Mouse (Mus musculus): ENCODE measurements at regions not wholly inside any gene's neighbourhood (a gene's known extent, or its start where the extent isn't known, plus 50 kb on each side); places are given as distances from the start of the nearest gene placed in this dataset.

DNA sequence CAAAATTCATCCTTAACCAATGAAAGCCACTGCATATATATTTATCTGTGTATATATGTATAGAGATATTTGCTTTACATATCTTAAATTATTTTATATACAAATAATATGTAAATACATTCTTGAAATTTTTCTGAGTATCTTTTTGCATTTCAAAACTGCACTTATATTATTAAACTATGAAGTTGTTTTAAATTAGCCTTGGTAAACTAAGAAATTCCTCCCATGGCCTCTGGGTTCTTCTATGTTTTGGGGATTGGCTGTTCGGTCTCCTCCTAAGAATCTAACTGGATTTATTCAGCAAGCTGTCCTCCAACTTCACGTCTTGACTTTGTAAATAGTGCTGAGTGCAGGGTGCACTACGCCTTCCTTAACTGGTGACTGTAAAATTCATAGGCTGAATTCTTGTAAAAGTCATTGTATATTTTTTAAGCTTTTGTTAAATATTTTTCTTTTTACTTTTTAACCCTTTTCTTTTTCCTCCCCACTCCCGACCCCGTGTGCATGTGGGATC, 249.6 kb upstream of the Nfe2l3 start:
- no peak overlapping the region for H3K4me3 ChIP-seq (ENCODE audit: extremely low read depth, insufficient read depth, insufficient read length)
- H3K4me1 ChIP-seq (ENCODE audit: control insufficient read depth, insufficient read depth, insufficient read length) = no peaks in the 10 kb centered on the region; the same call in 1 of the 2 replicates
- WGBS = 15% methylated on average over 5 of the region's 5 CpGs
- no peak overlapping the region for H3K27ac ChIP-seq (ENCODE audit: insufficient read depth, low read length)
- no peak for DNase-seq (ENCODE audit: low read depth in 1 of 2, low spot score in 2 of 2)
- no peaks in the 10 kb centered on the region for H3K36me3 ChIP-seq (ENCODE audit: control insufficient read depth, insufficient read depth, low read length)
- peaks cover 31% of the 10 kb centered on the region for H3K27me3 ChIP-seq (ENCODE audit: control insufficient read depth, insufficient read depth, low read length)
- TF ChIP-seq CTCF (IDR thresholded peaks at IDR 0.05; ENCODE audit: extremely low read depth, insufficient read depth, insufficient read length, insufficient replicate concordance) (no peak), POLR2A (IDR thresholded peaks at IDR 0.05; ENCODE audit: low read depth, low read length) (no peak)

DNA sequence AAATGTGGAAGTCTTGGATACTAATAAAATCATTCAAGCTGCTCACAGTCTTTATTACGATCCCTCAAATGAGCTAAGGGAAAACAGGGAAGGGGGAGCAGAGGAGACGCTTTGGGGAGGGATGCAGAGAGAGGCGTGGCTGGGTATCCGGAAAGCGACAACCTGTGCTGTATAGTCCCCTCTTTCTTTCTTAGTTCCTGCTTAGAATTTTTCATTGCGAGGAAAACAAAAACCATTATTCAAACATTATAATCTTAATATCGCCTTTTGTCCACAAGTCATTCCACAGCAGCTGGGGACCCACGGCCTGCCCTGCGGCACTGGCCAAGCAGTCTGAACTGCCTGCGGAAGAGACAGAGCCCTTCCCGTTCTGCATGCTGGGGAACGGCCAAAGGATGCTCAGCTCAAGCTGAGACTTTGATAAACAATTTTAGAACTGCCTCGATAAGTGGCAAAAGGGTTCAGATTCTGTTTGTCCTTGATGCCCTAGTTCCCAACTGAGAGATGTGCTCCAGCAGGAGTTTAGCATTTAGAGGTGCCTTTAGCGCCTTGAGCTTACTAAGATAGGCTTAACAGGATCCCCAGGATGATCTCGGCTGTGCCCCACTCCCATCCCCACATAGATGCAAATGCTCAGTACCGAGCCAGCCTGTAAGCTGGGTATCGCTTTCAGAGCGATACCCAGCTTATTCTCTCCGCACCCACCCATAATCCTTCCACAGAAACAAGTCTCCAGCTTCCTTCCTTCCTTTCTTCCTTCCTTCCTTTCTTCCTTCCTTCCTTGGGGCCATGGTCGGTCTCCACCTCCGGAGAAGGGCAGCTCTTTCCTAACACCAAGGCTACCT, 248.7 kb upstream of the Nfe2l3 start:
- H3K27ac ChIP-seq (ENCODE audit: insufficient read depth, low read length) = no peak overlapping the region
- no peaks in the 10 kb centered on the region for H3K4me1 ChIP-seq (ENCODE audit: control insufficient read depth, insufficient read depth, insufficient read length)
- H3K4me3 ChIP-seq (ENCODE audit: extremely low read depth, insufficient read depth, insufficient read length) = no peak overlapping the region
- DNase-seq (ENCODE audit: low read depth in 1 of 2, low spot score in 2 of 2) = no peak
- 8% methylated on average over 21 of the region's 21 CpGs for WGBS
- peaks cover 27% of the 10 kb centered on the region for H3K27me3 ChIP-seq (ENCODE audit: control insufficient read depth, insufficient read depth, low read length)
- H3K36me3 ChIP-seq (ENCODE audit: control insufficient read depth, insufficient read depth, low read length) = no peaks in the 10 kb centered on the region
- TF ChIP-seq CTCF (IDR thresholded peaks at IDR 0.05; ENCODE audit: extremely low read depth, insufficient read depth, insufficient read length, insufficient replicate concordance) = no peak
- no peak for TF ChIP-seq POLR2A (IDR thresholded peaks at IDR 0.05; ENCODE audit: low read depth, low read length)

DNA sequence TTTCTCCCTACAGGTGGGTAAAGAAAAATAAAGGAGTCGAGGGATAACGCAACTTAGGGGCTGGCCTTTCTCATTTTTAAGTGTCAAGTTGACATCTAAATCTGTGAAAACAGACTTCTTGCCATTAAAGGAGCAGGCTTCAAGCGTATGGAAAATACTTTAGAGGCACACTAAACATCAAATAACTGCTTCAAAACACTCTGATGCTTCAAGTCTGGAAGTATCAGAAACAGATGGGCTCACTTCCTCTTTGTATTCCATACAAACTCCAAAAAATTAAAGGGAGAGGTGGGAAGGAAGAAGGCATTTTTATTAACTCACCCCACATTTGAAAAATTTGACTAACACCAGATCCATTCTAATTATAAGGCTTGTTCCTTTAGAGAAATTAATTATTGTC, 248.0 kb upstream of the Nfe2l3 start:
- Histone ChIP-seq H3K4me3 (ENCODE audit: extremely low read depth, insufficient read depth, insufficient read length) (no peak overlapping the region), H3K4me1 (ENCODE audit: control insufficient read depth, insufficient read depth, insufficient read length) (no peaks in the 10 kb centered on the region), H3K27me3 (ENCODE audit: control insufficient read depth, insufficient read depth, low read length) (peaks cover 23% of the 10 kb centered on the region), H3K27ac (ENCODE audit: insufficient read depth, low read length) (no peak overlapping the region), H3K36me3 (ENCODE audit: control insufficient read depth, insufficient read depth, low read length) (no peaks in the 10 kb centered on the region)
- TF ChIP-seq CTCF (IDR thresholded peaks at IDR 0.05; ENCODE audit: extremely low read depth, insufficient read depth, insufficient read length, insufficient replicate concordance) (no peak), POLR2A (IDR thresholded peaks at IDR 0.05; ENCODE audit: low read depth, low read length) (no peak)
- WGBS = 12% methylated on average over 3 of the region's 3 CpGs
- no peak for DNase-seq (ENCODE audit: low read depth in 1 of 2, low spot score in 2 of 2)

DNA sequence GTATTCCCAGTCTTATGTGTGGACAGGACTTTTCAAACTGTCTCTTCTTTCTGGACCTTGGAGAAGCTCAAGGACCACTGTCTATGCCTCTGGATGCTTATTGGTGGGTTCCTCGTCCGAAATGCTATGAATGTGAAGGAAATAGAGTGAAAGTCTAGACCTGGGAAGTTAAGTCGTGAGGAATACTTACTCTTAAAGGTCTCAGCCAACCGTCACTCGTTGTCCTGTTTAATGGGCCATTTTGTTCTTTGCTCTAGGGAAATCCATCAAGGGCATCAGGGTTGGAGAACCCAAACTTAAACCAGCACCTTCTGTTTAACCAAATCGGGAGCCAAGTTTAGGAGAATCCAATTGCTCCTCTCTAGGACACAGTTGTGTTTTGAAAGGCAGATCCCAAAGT, 247.3 kb upstream of the Nfe2l3 start:
- H3K36me3 ChIP-seq (ENCODE audit: control insufficient read depth, insufficient read depth, low read length) = no peaks in the 10 kb centered on the region
- H3K27me3 ChIP-seq (ENCODE audit: control insufficient read depth, insufficient read depth, low read length) = peaks cover 20% of the 10 kb centered on the region
- no peak overlapping the region for H3K4me3 ChIP-seq (ENCODE audit: extremely low read depth, insufficient read depth, insufficient read length)
- no peak for TF ChIP-seq CTCF (IDR thresholded peaks at IDR 0.05; ENCODE audit: extremely low read depth, insufficient read depth, insufficient read length, insufficient replicate concordance)
- no peak for TF ChIP-seq POLR2A (IDR thresholded peaks at IDR 0.05; ENCODE audit: low read depth, low read length)
- H3K4me1 ChIP-seq (ENCODE audit: control insufficient read depth, insufficient read depth, insufficient read length) = no peaks in the 10 kb centered on the region
- 27% methylated on average over 6 of the region's 6 CpGs for WGBS
- no peak for DNase-seq (ENCODE audit: low read depth in 1 of 2, low spot score in 2 of 2)
- H3K27ac ChIP-seq (ENCODE audit: insufficient read depth, low read length) = no peak overlapping the region

DNA sequence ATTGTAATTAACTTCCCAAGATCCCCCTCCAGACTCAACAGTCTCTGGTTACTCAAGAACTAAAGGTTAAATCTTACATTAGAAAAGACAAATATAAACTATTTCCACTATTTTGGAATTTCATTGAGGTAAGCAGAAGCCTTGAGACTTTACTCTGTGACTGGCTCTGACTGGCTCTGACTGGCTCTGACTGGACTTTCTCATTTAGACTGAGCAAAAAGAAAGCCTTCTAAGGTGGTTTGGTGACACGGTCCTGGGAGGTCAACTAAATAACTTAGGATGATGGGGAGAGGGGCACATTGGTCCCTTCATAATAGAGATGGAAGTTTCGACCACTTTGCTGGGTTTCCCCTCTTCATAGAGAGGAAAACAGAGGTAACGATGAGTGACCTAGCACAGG, 243.3 kb upstream of the Nfe2l3 start:
- Histone ChIP-seq H3K36me3 (ENCODE audit: control insufficient read depth, insufficient read depth, low read length) (no peaks in the 10 kb centered on the region), H3K27ac (ENCODE audit: insufficient read depth, low read length) (no peak overlapping the region), H3K27me3 (ENCODE audit: control insufficient read depth, insufficient read depth, low read length) (peaks cover 6% of the 10 kb centered on the region; the same call in 1 of the 2 replicates), H3K4me3 (ENCODE audit: extremely low read depth, insufficient read depth, insufficient read length) (no peak overlapping the region), H3K4me1 (ENCODE audit: control insufficient read depth, insufficient read depth, insufficient read length) (no peaks in the 10 kb centered on the region)
- 83% methylated on average over 3 of the region's 3 CpGs for WGBS
- no peak for DNase-seq (ENCODE audit: low read depth in 1 of 2, low spot score in 2 of 2)
- TF ChIP-seq POLR2A (IDR thresholded peaks at IDR 0.05; ENCODE audit: low read depth, low read length) (no peak), CTCF (IDR thresholded peaks at IDR 0.05; ENCODE audit: extremely low read depth, insufficient read depth, insufficient read length, insufficient replicate concordance) (no peak)

DNA sequence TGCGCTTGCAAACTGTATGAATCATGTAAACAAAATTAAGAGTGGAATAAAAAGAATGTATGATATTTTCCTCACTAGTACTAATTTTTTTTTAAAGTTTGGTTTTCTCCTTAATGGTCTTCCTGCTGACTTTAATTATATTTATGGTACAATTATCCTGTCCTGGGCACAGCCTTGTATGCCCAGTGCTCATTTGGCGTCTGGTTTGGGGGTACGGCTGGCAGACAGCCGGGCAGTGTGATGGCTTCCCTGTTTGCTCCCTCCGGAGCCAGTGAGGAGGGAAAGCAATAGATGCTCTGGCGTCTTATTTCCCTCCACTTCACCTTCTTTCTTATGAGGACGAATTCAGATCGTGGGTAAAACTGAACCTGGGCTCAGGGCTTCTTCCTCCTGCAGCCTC, 239.6 kb upstream of the Nfe2l3 start:
- Histone ChIP-seq H3K27me3 (ENCODE audit: control insufficient read depth, insufficient read depth, low read length) (peaks cover 3% of the 10 kb centered on the region; the same call in 1 of the 2 replicates), H3K27ac (ENCODE audit: insufficient read depth, low read length) (no peak overlapping the region), H3K4me3 (ENCODE audit: extremely low read depth, insufficient read depth, insufficient read length) (no peak overlapping the region), H3K36me3 (ENCODE audit: control insufficient read depth, insufficient read depth, low read length) (no peaks in the 10 kb centered on the region), H3K4me1 (ENCODE audit: control insufficient read depth, insufficient read depth, insufficient read length) (no peaks in the 10 kb centered on the region)
- TF ChIP-seq CTCF (IDR thresholded peaks at IDR 0.05; ENCODE audit: extremely low read depth, insufficient read depth, insufficient read length, insufficient replicate concordance) = no peak
- no peak for DNase-seq (ENCODE audit: low read depth in 1 of 2, low spot score in 2 of 2)
- 50% methylated on average over 8 of the region's 8 CpGs for WGBS

DNA sequence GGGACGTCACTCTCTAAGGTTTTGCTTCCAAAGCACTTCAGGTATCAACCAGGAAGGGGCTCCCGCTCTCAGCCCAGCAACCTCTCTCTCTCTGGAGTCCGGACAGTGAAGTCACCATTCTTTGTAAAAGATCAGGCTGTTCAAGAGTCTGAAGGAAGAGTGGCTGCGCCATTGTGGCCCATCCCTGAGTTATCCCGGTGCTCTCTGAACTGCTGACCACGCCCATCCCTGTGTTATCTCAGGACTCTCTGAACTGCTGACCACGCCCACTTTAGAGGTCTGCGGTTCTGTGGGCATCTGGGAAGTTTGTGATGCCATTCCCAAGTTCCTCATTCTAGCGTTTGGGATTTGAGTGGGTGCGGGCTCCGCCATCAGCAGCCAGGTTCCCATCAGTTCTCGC, 239.1 kb upstream of the Nfe2l3 start:
- DNase-seq (ENCODE audit: low read depth in 1 of 2, low spot score in 2 of 2) = no peak
- H3K4me3 ChIP-seq (ENCODE audit: extremely low read depth, insufficient read depth, insufficient read length) = no peak overlapping the region
- 38% methylated on average over 12 of the region's 12 CpGs for WGBS
- no peaks in the 10 kb centered on the region for H3K4me1 ChIP-seq (ENCODE audit: control insufficient read depth, insufficient read depth, insufficient read length)
- TF ChIP-seq CTCF (IDR thresholded peaks at IDR 0.05; ENCODE audit: extremely low read depth, insufficient read depth, insufficient read length, insufficient replicate concordance) (no peak), POLR2A (IDR thresholded peaks at IDR 0.05; ENCODE audit: low read depth, low read length) (no peak)
- 0 out of 2 replicates have a peak, but pooled peaks cover 1% of the 10 kb centered on the region for H3K27me3 ChIP-seq (ENCODE audit: control insufficient read depth, insufficient read depth, low read length)
- no peak overlapping the region for H3K27ac ChIP-seq (ENCODE audit: insufficient read depth, low read length)
- no peaks in the 10 kb centered on the region for H3K36me3 ChIP-seq (ENCODE audit: control insufficient read depth, insufficient read depth, low read length)
